Mouse (Mus musculus) heart, postnatal 0 days (tissue): ENCODE results near the gene Abca7. TPM values are rescaled to one million over a fixed set of nuclear protein-coding genes. Genes with fewer than 3 reads are reported as not detected.
"Not testable (repeated sequence)": the region's sequence is repeated elsewhere in the genome, so short reads cannot be mapped to it uniquely, and the experiment has no call there.

ENCODE experiments used
- ATAC-seq: fragments of 200-750 bp; cut with Nextera tagmentation; 2 replicates; pipeline ENCODE4 v1.8.0; 2017; ENCODE audit warnings: low read depth, moderate number of reproducible peaks, moderate library complexity; ENCODE audit not compliant: insufficient read depth
- DNase-seq: peaks from one replicate; pipeline ENCODE4 v3.0.0-alpha.2; 2016; ENCODE audit warnings: low spot score
- H3K27ac ChIP-seq: fragments of 300-500 bp; sonication (generic); 2 replicates; pipeline ENCODE4 v1.5.1; 2014; ENCODE audit warnings: low read depth, mild to moderate bottlenecking
- H3K27me3 ChIP-seq: fragments of 300-500 bp; sonication (generic); 2 replicates; pipeline ENCODE4 v1.6.1; 2014; ENCODE audit warnings: low read length, mixed read lengths; ENCODE audit not compliant: control insufficient read depth, insufficient read depth
- H3K36me3 ChIP-seq: fragments of 300-500 bp; sonication (generic); replicated peaks from 2 replicates; pipeline ENCODE4 v1.6.1; 2014; ENCODE audit warnings: low read length, mixed read lengths; ENCODE audit not compliant: control insufficient read depth, insufficient read depth
- H3K4me1 ChIP-seq: fragments of 300-500 bp; sonication (generic); 2 replicates; pipeline ENCODE4 v1.6.1; 2014; ENCODE audit warnings: antibody characterized with exemption; ENCODE audit not compliant: control insufficient read depth, insufficient read depth
- H3K4me2 ChIP-seq: fragments of 300-500 bp; sonication (generic); 2 replicates; pipeline ENCODE4 v1.6.1; 2014; ENCODE audit warnings: low read depth, mild to moderate bottlenecking, low read length, moderate library complexity
- H3K4me3 ChIP-seq: fragments of 300-500 bp; sonication (generic); 2 replicates; pipeline ENCODE4 v1.5.1; 2014; ENCODE audit warnings: low read depth, low read length
- H3K9ac ChIP-seq: fragments of 300-500 bp; sonication (generic); replicated peaks from 2 replicates; pipeline ENCODE4 v1.6.1; 2014; ENCODE audit warnings: low read depth, low read length, mixed read lengths
- H3K9me3 ChIP-seq: fragments of 300-500 bp; sonication (generic); replicated peaks from 2 replicates; pipeline ENCODE4 v1.6.1; 2016; ENCODE audit warnings: low read length; ENCODE audit not compliant: control insufficient read depth
- CTCF ChIP-seq: IDR thresholded peaks from 2 replicates; pipeline ENCODE4 v1.5.1; 2016; ENCODE audit warnings: antibody characterized with exemption, control low read depth, low read depth
- EP300 ChIP-seq: IDR thresholded peaks from 2 replicates; pipeline ENCODE4 v1.6.1; 2016; ENCODE audit warnings: antibody characterized with exemption, low read depth
- WGBS: fragments of 180-500 bp; shearing (Covaris S2); extraction: QIAGEN DNeasy Blood & Tissue Kit; methylation state at CpG from one replicate; pipeline ENCODE4 v1.1.7; 2014; 5-methylcytosine and 5-hydroxymethylcytosine counted together
- polyA plus RNA-seq: library from polyadenylated mRNA; unstranded; fragments of >200 nt; fragmentation: Nextera tagmentation; extraction: Ambion mirVana; gene quantifications from 2 replicates; pipeline ENCODE4 v1.2.1, GENCODE M21; 2015
- total RNA-seq: library from RNA; depleted of rRNA; stranded (reverse); fragments of >200 nt; gene quantifications from 2 replicates; pipeline ENCODE4 v1.2.3, GENCODE M21; 2014; ENCODE audit warnings: low replicate concordance

The Abca7 gene
- total and polyA plus RNA-seq, 2 experiments from 2014 or later = 1.9 to 11.4 TPM

DNA sequence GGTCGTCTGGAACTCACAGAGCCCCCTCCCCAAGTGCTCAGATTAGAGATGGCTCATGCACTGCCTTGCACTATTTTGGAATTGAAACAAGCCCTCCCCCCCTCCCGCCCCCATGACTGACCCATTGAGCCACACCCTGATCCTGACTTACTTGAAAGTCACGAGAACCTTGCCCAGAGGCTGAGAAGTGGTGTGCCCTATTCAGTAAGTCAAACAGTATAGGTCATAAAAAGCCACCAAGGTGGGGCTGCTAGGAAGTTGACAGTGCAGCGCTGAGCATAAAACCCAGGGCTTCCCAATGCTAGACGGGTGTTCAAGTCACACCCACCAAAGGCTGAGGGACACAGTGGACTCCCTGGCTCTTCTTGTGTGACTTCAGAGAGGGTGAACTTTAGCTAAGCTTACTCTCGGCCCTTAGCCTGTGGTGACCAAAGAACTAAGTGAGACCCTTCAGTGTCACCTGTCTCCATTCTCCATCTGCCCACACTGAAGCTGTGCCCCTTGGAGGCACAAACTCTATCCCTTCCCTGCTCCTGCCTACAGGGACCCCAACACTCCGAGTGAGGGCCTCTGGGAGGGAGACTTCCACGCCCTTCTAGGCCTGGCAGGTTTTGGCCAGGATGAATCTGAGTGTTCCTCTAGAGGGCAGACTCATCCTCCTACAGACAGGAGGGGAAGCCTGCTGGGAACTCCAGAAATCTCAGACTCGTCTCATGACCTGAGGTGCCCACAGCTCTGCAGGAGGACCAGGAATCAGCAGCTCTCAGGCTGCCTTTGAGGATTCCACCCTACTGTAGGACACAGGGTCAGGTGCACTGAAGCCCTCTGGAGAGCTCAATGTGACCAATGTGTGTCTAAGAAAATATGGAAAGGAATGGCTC lies 37.5 kb downstream of the Abca7 start:
- H3K27ac ChIP-seq = peak overlapping the region; percentile 77
- peaks cover 25% of the 10 kb centered on the region for H3K4me1 ChIP-seq
- H3K27me3 ChIP-seq = no peaks in the 10 kb centered on the region
- ATAC-seq (peak; percentile 57), DNase-seq (no peak)
- H3K4me3 ChIP-seq = no peak overlapping the region
- H3K9ac ChIP-seq = no peak overlapping the region
- 23% methylated on average over 9 of the region's 9 CpGs for WGBS
- TF ChIP-seq CTCF (peak; percentile 71), EP300 (no peak)
- H3K4me2 ChIP-seq = no peak overlapping the region
- H3K9me3 ChIP-seq = no peaks in the 10 kb centered on the region
- H3K36me3 ChIP-seq = peaks cover 29% of the 10 kb centered on the region

DNA sequence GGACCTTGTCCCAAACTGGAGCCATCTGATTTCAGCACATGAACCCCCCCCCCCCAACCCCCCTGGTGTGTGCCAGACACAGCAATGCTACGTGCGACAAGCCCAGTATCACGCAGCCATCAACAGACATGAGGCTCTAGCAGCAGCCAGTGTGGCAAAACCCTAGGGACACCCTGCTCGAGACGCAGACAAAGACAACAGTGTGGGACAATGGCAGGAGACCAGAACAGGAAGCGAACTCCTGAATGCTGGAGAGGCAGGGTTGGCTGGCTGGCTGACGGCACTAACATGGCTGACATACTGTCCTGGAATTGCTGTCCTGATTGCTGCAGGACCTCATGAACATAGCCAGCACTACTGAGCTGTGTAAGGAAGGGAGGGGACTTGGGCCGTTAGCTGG lies 38.9 kb downstream of the Abca7 start:
- Histone ChIP-seq H3K36me3 (peaks cover 29% of the 10 kb centered on the region), H3K4me3 (no peak overlapping the region), H3K4me1 (peaks cover 28% of the 10 kb centered on the region), H3K9ac (no peak overlapping the region), H3K4me2 (no peak overlapping the region), H3K27ac (peak overlapping the region; percentile 79), H3K9me3 (no peaks in the 10 kb centered on the region), H3K27me3 (no peaks in the 10 kb centered on the region)
- no peak for DNase-seq
- no peak for TF ChIP-seq EP300
- no peak for TF ChIP-seq CTCF
- 57% methylated on average over 8 of the region's 8 CpGs for WGBS
- ATAC-seq = no peak

DNA sequence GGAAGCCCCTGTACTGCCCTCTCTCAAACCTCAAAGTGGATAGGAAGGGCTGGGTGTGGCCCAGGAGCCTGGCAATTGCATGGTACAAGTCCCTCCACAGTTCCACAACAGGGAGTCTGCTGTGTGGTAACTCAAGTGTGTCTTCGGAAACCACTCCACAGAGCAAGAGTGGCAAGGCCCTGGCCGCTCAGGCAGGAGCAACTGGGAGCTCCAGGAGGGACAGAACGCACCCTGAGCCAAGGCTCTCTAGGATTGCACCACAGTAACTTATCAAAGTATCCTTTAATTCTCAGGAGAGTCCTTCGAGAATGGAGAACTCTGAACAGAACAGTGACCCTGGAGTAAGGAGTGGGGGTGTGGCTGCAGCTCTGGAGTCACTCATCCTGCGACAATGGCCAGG lies 39.4 kb downstream of the Abca7 start:
- no peak for DNase-seq
- Histone ChIP-seq H3K4me3 (no peak overlapping the region), H3K9me3 (no peaks in the 10 kb centered on the region), H3K4me1 (peaks cover 28% of the 10 kb centered on the region), H3K27ac (peak overlapping the region; percentile 79), H3K36me3 (peaks cover 29% of the 10 kb centered on the region), H3K9ac (no peak overlapping the region), H3K27me3 (no peaks in the 10 kb centered on the region), H3K4me2 (no peak overlapping the region)
- no peak for ATAC-seq
- WGBS = 78% methylated on average over 5 of the region's 5 CpGs
- TF ChIP-seq EP300 (no peak), CTCF (no peak)

DNA sequence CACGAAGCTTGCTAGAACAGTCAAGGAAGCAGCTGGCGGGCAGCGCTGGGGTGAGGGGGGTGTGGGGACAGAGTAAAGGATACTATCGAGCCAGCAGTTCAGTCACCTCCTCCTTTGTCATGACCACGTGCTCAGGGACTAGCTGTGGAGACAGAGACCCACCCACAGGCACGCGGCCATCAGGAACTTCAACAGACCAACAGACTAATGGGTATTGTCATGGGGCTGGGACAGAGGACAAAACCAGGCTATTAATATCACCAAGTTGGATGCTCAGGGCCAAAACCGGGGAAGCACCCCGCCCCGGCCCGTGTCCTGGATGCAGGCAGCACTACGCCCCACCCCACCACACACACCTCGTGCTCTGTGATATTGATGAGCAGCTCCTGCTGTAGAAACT lies 40.5 kb downstream of the Abca7 start:
- peaks cover 28% of the 10 kb centered on the region for H3K4me1 ChIP-seq
- H3K4me3 ChIP-seq = no peak overlapping the region
- ATAC-seq = no peak
- H3K4me2 ChIP-seq = no peak overlapping the region
- no peak overlapping the region for H3K27ac ChIP-seq
- no peaks in the 10 kb centered on the region for H3K9me3 ChIP-seq
- peaks cover 29% of the 10 kb centered on the region for H3K36me3 ChIP-seq
- no peak for TF ChIP-seq CTCF
- TF ChIP-seq EP300 = no peak
- H3K27me3 ChIP-seq = no peaks in the 10 kb centered on the region
- DNase-seq = no peak
- 80% methylated on average over 13 of the region's 13 CpGs for WGBS
- H3K9ac ChIP-seq = no peak overlapping the region

DNA sequence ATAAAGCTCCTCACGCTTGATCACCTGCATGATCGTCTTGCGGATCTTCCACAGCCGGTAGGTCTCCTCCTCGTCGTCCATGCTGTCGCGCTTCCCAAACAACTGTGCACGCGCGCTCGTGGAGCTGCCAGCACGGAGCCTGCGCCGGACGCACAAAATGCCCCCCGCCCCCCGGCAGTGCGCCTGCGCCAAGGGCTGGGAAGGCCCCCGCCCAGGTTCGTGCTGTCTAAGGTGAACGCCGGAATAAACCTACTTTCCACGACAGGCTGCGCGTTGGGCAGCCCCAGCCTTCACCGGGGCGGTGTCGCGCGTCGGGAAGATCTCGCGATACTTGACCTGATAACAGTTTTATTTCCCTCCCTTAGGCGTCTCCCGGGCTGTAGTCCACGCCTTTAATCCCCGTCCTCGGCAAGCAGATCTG lies 43.3 kb downstream of the Abca7 start, which contains the start of gene Polr2e:
Gene Polr2e, minus strand, starts transcription at position 237 of the 421 bp plus-strand sequence.
- DNase-seq (peak; percentile 97), ATAC-seq (peak; percentile 97)
- Histone ChIP-seq H3K4me3 (peak within 1 kb of the TSS; percentile 81), H3K4me2 (peak within 1 kb of the TSS; percentile 88), H3K27me3 (no peaks in the 10 kb centered on the region), H3K36me3 (peaks cover 29% of the 10 kb centered on the region), H3K4me1 (peaks cover 9% of the 10 kb centered on the region; the same call in 1 of the 2 replicates), H3K9ac (peak within 1 kb of the TSS; percentile 73), H3K27ac (peak within 1 kb of the TSS; percentile 66), H3K9me3 (no peaks in the 10 kb centered on the region)
- peak; percentile 99 for TF ChIP-seq EP300
- no peak for TF ChIP-seq CTCF
- under 1% methylated on average over 40 of the region's 40 CpGs for WGBS

DNA sequence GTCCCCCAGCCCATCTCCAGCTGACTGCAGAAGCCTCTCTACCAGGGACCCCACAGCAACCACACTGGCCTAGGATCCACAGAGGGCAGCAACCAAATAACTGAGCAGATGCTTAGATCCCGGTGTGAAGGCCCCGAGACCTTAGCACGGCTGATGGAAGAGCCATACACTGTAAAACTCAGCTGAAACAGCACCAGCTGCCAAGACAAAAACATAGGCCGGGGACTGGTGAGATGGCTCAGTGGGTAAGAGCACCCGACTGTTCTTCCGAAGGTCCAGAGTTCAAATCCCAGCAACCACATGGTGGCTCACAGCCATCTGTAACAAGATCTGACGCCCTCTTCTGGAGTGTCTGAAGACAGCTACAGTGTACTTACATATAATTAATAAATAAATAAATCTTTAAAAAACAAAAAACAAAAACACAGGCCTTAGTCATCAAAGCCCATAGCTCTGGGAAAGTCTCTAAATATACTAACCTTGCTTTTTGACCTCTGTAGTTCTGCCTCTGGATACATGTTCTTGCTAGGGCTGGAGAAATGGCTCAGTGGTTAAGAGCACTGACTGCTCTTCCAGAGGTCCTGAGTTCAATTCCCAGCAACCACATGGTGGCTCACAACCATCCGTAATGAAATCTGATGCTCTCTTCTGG lies 45.2 kb downstream of the Abca7 start:
- ATAC-seq, H3K9me3 ChIP-seq, DNase-seq, H3K4me2 ChIP-seq, H3K9ac ChIP-seq, H3K27me3 ChIP-seq, H3K4me1 ChIP-seq, H3K27ac ChIP-seq, H3K4me3 ChIP-seq: not testable (repeated sequence)
- peaks cover 17% of the 10 kb centered on the region for H3K36me3 ChIP-seq
- WGBS = 87% methylated on average over 8 of the region's 8 CpGs
